Mouse (Mus musculus) G1E (cell line): ENCODE measurements at regions not wholly inside any gene's neighbourhood (a gene's known extent, or its start where the extent isn't known, plus 50 kb on each side); places are given as distances from the start of the nearest gene placed in this dataset.

Experiments
- ATAC-seq: 2 replicates; pipeline ENCODE4 v1.8.0; 2016; ENCODE audit warnings: mild to moderate bottlenecking; ENCODE audit not compliant: insufficient number of reproducible peaks, poor library complexity, low FRiP score, severe bottlenecking; ENCODE audit errors: extremely low read depth
- DNase-seq: peaks from one replicate; pipeline ENCODE4 v3.0.0; 2012; ENCODE audit warnings: low spot score
- H3K27me3 ChIP-seq: 2 replicates; pipeline ENCODE4 v1.6.1; 2012; ENCODE audit warnings: mild to moderate bottlenecking, low read length, inconsistent platforms; ENCODE audit not compliant: insufficient read depth
- H3K36me3 ChIP-seq: replicated peaks from 2 replicates; pipeline ENCODE3; 2012; ENCODE audit warnings: mild to moderate bottlenecking, inconsistent platforms
- H3K4me1 ChIP-seq: 2 replicates; pipeline ENCODE4 v1.6.1; 2012; ENCODE audit warnings: low read depth, low read length, inconsistent platforms, mixed read lengths; ENCODE audit not compliant: insufficient read depth
- H3K4me3 ChIP-seq: 2 replicates; pipeline ENCODE4 v1.5.1; 2012; ENCODE audit warnings: low read depth, mild to moderate bottlenecking, inconsistent platforms, low read length, moderate library complexity, mixed read lengths
- H3K9me3 ChIP-seq: replicated peaks from 2 replicates; pipeline ENCODE4 v1.6.1; 2012; ENCODE audit warnings: inconsistent platforms
- CTCF ChIP-seq: IDR thresholded peaks from 2 replicates; pipeline ENCODE4 v1.5.1; 2012; ENCODE audit warnings: low read depth, low read length, inconsistent platforms, mixed read lengths
- GATA1 ChIP-seq: IDR thresholded peaks from 2 replicates; pipeline ENCODE4 v1.6.1; 2012; ENCODE audit warnings: borderline replicate concordance, low read length, inconsistent platforms, mixed read lengths
- GATA2 ChIP-seq: IDR thresholded peaks from 2 replicates; pipeline ENCODE4 v1.6.1; 2012; ENCODE audit warnings: low read depth, low read length, inconsistent platforms, borderline replicate concordance
- POLR2AphosphoS5 ChIP-seq: IDR thresholded peaks from 2 replicates; pipeline ENCODE4 v1.6.1; 2012; ENCODE audit warnings: low read depth, low read length, inconsistent platforms; ENCODE audit not compliant: insufficient replicate concordance
- TAL1 ChIP-seq: conservative IDR thresholded peaks from 2 replicates; pipeline ENCODE4 v1.6.1; 2012; ENCODE audit warnings: low read depth, low read length, inconsistent platforms, mixed read lengths

GRCm38 (mm10) chr15:96178374-96179109 lies 108.8 kb upstream of the Arid2 start:
- 0 out of 2 replicates have a peak, but pooled peaks cover 6% of the 10 kb centered on the region for H3K9me3 ChIP-seq
- no peak overlapping the region for H3K4me3 ChIP-seq
- H3K27me3 ChIP-seq, result no peaks in the 10 kb centered on the region
- H3K36me3 ChIP-seq, result no peaks in the 10 kb centered on the region
- no peak for TF ChIP-seq GATA1
- no peak for TF ChIP-seq GATA2
- no peak for TF ChIP-seq POLR2AphosphoS5
- TF ChIP-seq TAL1, result no peak
- TF ChIP-seq CTCF, result no peak
- ATAC-seq, result no peak
- no peak for DNase-seq
- no peaks in the 10 kb centered on the region for H3K4me1 ChIP-seq

GRCm38 (mm10) chr15:96179511-96179910 lies 107.8 kb upstream of the Arid2 start:
- Histone ChIP-seq H3K9me3 (peaks cover 9% of the 10 kb centered on the region; the same call in 1 of the 2 replicates), H3K36me3 (no peaks in the 10 kb centered on the region), H3K4me3 (no peak overlapping the region), H3K27me3 (no peaks in the 10 kb centered on the region), H3K4me1 (no peaks in the 10 kb centered on the region)
- no peak for TF ChIP-seq GATA2
- no peak for TF ChIP-seq TAL1
- TF ChIP-seq GATA1, result no peak
- TF ChIP-seq POLR2AphosphoS5, result no peak
- TF ChIP-seq CTCF, result no peak
- DNase-seq (no peak), ATAC-seq (no peak)

GRCm38 (mm10) chr15:96180036-96180435 lies 107.3 kb upstream of the Arid2 start:
- Histone ChIP-seq H3K4me3 (no peak overlapping the region), H3K4me1 (no peaks in the 10 kb centered on the region), H3K27me3 (no peaks in the 10 kb centered on the region), H3K36me3 (no peaks in the 10 kb centered on the region), H3K9me3 (peaks cover 9% of the 10 kb centered on the region; the same call in 1 of the 2 replicates)
- no peak for DNase-seq
- no peak for TF ChIP-seq GATA1
- no peak for TF ChIP-seq GATA2
- no peak for TF ChIP-seq POLR2AphosphoS5
- TF ChIP-seq TAL1, result no peak
- no peak for TF ChIP-seq CTCF
- no peak for ATAC-seq

GRCm38 (mm10) chr15:96180977-96181376 lies 106.3 kb upstream of the Arid2 start:
- H3K27me3 ChIP-seq, result no peaks in the 10 kb centered on the region
- H3K9me3 ChIP-seq, result peaks cover 10% of the 10 kb centered on the region; the same call in 1 of the 2 replicates
- no peak overlapping the region for H3K4me3 ChIP-seq
- DNase-seq (no peak), ATAC-seq (no peak)
- H3K4me1 ChIP-seq, result no peaks in the 10 kb centered on the region
- H3K36me3 ChIP-seq, result no peaks in the 10 kb centered on the region
- no peak for TF ChIP-seq POLR2AphosphoS5
- TF ChIP-seq CTCF, result no peak
- no peak for TF ChIP-seq GATA1
- TF ChIP-seq TAL1, result no peak
- TF ChIP-seq GATA2, result no peak

- no peak for TF ChIP-seq GATA2
- no peak for TF ChIP-seq TAL1
- no peak for TF ChIP-seq CTCF
- no peak for TF ChIP-seq GATA1
- no peak for TF ChIP-seq POLR2AphosphoS5
- Histone ChIP-seq H3K4me1 (no peaks in the 10 kb centered on the region), H3K36me3 (no peaks in the 10 kb centered on the region), H3K4me3 (no peak overlapping the region), H3K27me3 (no peaks in the 10 kb centered on the region), H3K9me3 (peaks cover 16% of the 10 kb centered on the region; the same call in 1 of the 2 replicates)
- no peak for DNase-seq
- no peak for ATAC-seq
Observed at GRCm38 (mm10) chr15:96182313-96182712, 105.0 kb upstream of the Arid2 start.

- ATAC-seq (no peak), DNase-seq (no peak)
Observed at GRCm38 (mm10) chr15:96183069-96183468, 104.2 kb upstream of the Arid2 start.

More at GRCm38 (mm10) chr15:96183069-96183468, 104.2 kb upstream of the Arid2 start:
- Histone ChIP-seq H3K9me3 (peaks cover 17% of the 10 kb centered on the region; the same call in 1 of the 2 replicates), H3K4me1 (no peaks in the 10 kb centered on the region), H3K36me3 (no peaks in the 10 kb centered on the region), H3K4me3 (no peak overlapping the region), H3K27me3 (no peaks in the 10 kb centered on the region)
- no peak for TF ChIP-seq GATA1
- no peak for TF ChIP-seq GATA2
- no peak for TF ChIP-seq CTCF
- no peak for TF ChIP-seq TAL1
- TF ChIP-seq POLR2AphosphoS5, result no peak
